ENCODE assay signal across 10 mouse cellular contexts in the genomic region with DNA sequence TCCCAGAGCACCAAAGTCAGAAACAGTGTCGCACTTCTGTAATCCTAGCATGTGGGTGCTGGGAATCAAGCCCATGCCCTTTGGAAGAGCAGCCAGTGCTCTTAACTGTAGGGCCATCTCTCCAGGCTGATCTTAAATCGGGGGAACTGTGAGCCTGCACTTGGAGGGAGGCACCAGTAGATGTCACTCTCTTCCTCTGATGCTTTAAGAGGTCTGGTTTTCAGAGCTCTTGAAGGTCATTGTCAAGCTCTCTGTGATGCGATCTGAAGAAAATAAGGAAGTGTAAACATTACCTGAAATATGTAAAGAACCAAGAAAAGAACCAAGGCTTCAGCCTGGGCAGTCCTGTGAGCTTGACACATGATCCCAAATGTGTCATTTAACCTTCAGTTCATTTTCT. TPM values are rescaled to one million over a fixed set of nuclear protein-coding genes. Genes with fewer than 3 reads are reported as not detected.
DNase-seq lines count a peak whose midpoint lies in the region; ATAC-seq and TF ChIP-seq lines count a peak whose summit lies in the region.
"Had no signal": no experiment of that assay in that cellular context is flagged by ENCODE, and none has a peak within 500 bp of the region (broad histone marks: within the 10 kb centered on the region; RNA-seq: fewer than 3 reads in every experiment).

No protein-coding gene starts in this region.

- no peak for ATAC-seq in kidney, embryonic 15.5 days (replicated peaks; ENCODE audit: low FRiP score)
- ATAC-seq in erythroid progenitor cell, adult 5-6 weeks (replicated peaks; ENCODE audit: low FRiP score, poor library complexity, severe bottlenecking), result no peak

- H3K9me3 ChIP-seq in kidney, embryonic 15.5 days (replicated peaks), result no peaks in the 10 kb centered on the region
- H3K9me3 ChIP-seq: midbrain, embryonic 12.5 days had no signal

- 11% methylated on average over 3 of the region's 3 CpGs for WGBS in kidney, embryonic 15.5 days

- TF ChIP-seq POLR2A in myocyte (IDR thresholded peaks at IDR 0.05; ENCODE audit: insufficient read length, low read depth), result no peak

- no peak overlapping the region for H3K4me2 ChIP-seq in kidney, embryonic 15.5 days
- H3K4me2 ChIP-seq in myocyte (ENCODE audit: low read depth), result no peak overlapping the region
- H3K4me2 ChIP-seq: midbrain, embryonic 12.5 days had no signal

- no peaks in the 10 kb centered on the region for H3K36me3 ChIP-seq in kidney, embryonic 15.5 days
- no peaks in the 10 kb centered on the region for H3K36me3 ChIP-seq in myocyte (ENCODE audit: control insufficient read depth, insufficient read depth)
- H3K36me3 ChIP-seq: midbrain, embryonic 12.5 days had no signal

- 0 out of 2 replicates have a peak, but pooled peaks cover 6% of the 10 kb centered on the region for H3K27me3 ChIP-seq in kidney, embryonic 15.5 days
- peaks cover 17% of the 10 kb centered on the region for H3K27me3 ChIP-seq in myocyte (ENCODE audit: control insufficient read depth, insufficient read depth, insufficient read length)

- no peak overlapping the region for H3ac ChIP-seq in myocyte (ENCODE audit: control insufficient read depth, insufficient read length)

- no peaks in the 10 kb centered on the region for H3K79me2 ChIP-seq in myocyte (ENCODE audit: control insufficient read depth, insufficient read depth)

- no peaks in the 10 kb centered on the region for H3K4me1 ChIP-seq in kidney, embryonic 15.5 days

- H3K9ac ChIP-seq in kidney, embryonic 15.5 days, result no peak overlapping the region
- H3K9ac ChIP-seq: midbrain, embryonic 12.5 days had no signal

- DNase-seq in kidney, adult 11 months, result peak; percentile 34
- DNase-seq in Muller cell, postnatal 12 days (ENCODE audit: inconsistent ontology term), result peak; percentile 53
- DNase-seq in cerebellum, adult 9-10 months, result peak; percentile 93
- DNase-seq in heart, postnatal 4 days, result peak; percentile 49
- peak; percentile 40 to 51 for DNase-seq in layer of hippocampus, postnatal 25 days (ENCODE audit: extremely low spot score in 1 of 2, low spot score in 1 of 2)

- H3K27ac ChIP-seq in kidney, embryonic 15.5 days, result no peak overlapping the region
- H3K27ac ChIP-seq: midbrain, embryonic 12.5 days had no signal

- no peak overlapping the region for H3K4me3 ChIP-seq in kidney, embryonic 15.5 days (replicated peaks)
- H3K4me3 ChIP-seq in myocyte, result no peak overlapping the region
- H3K4me3 ChIP-seq: erythroblast, embryonic 14.5 days; midbrain, embryonic 12.5 days had no signal

TF ChIP-seq in myocyte, 11 proteins besides CTCF, POLR2A, EP300 and RAD21:
- TF ChIP-seq SRF (IDR thresholded peaks at IDR 0.05; ENCODE audit: control insufficient read depth, insufficient read length, low read depth), result no peak
- TF ChIP-seq CEBPB (IDR thresholded peaks at IDR 0.05; ENCODE audit: insufficient read depth, poor library complexity, severe bottlenecking), result peak; percentile 91

RNA-seq across cellular contexts. Expression of a gene that starts 23.3 kb away (rescaled TPM):
- polyA plus RNA-seq in kidney, embryonic 15.5 days (2015; fragmentation: Nextera tagmentation; extraction: Ambion mirVana), result 24.9 and 27.3 TPM in 2 replicates
- 10 to 100 TPM; 41.6 to 43.1 TPM for total RNA-seq in heart, postnatal 4 days (2021)
- 100 to 1,000 TPM; 124 to 126 TPM for total RNA-seq in layer of hippocampus, postnatal 25 days (2021)
- 24.3 TPM for polyA plus RNA-seq in myocyte (2012; fragmentation: generic; extraction: Trizol)
- total RNA-seq in erythroid progenitor cell, adult 5-6 weeks (2015; ENCODE audit: low replicate concordance), result not detected in 2 replicates
- 1.5 TPM in 1 of 2 replicates, not detected in the other for total RNA-seq in erythroid progenitor cell, adult 5-6 weeks (2017; ENCODE audit: low replicate concordance)
- polyA plus RNA-seq: erythroblast, embryonic 14.5 days had no signal

RNA-seq across cellular contexts. Expression of a gene that starts 51.0 kb away (rescaled TPM):
- 3.7 and 3.9 TPM in 2 replicates for polyA plus RNA-seq in kidney, embryonic 15.5 days (2015; fragmentation: Nextera tagmentation; extraction: Ambion mirVana)
- 1 to 10 TPM; 3.6 to 5.5 TPM for total RNA-seq in heart, postnatal 4 days (2021)
- total RNA-seq in layer of hippocampus, postnatal 25 days (2021), result under 1 TPM; 0.49 to 0.54 TPM
- polyA plus RNA-seq in myocyte (2012; fragmentation: generic; extraction: Trizol), result 0.07 TPM
- not detected in 2 replicates for total RNA-seq in erythroid progenitor cell, adult 5-6 weeks (2015; ENCODE audit: low replicate concordance)
- total RNA-seq in erythroid progenitor cell, adult 5-6 weeks (2017; ENCODE audit: low replicate concordance), result not detected in 2 replicates
- polyA plus RNA-seq: erythroblast, embryonic 14.5 days had no signal

Comparison
In these comparisons a context has a peak if more than half of its experiments do, and no peak if none do; other contexts are left out.
1. DNase-seq: peak in every context shown above with its lines; median percentile 93 in cerebellum, adult 9-10 months; 53 in Muller cell, postnatal 12 days; 49 in heart, postnatal 4 days; 46 in layer of hippocampus, postnatal 25 days; 34 in kidney, adult 11 months.
2. RNA of a gene that starts 23.3 kb away (total RNA-seq): 124 to 126 TPM in layer of hippocampus, postnatal 25 days and 41.6 to 43.1 TPM in heart, postnatal 4 days; 1.5 TPM in erythroid progenitor cell, adult 5-6 weeks; every median in the first group is over 10 times any median in the second.